Mouse (Mus musculus) CH12.LX (cell line): ENCODE results near the gene Map3k20.

Experiments
- CHD2 ChIP-seq: IDR thresholded peaks from 2 replicates; pipeline ENCODE4 v1.6.1; 2011; ENCODE audit warnings: low read length, improper control_type of control experiment
- CTCF ChIP-seq, 2 experiments: IDR thresholded peaks in 1 of 2; conservative IDR thresholded peaks in 1 of 2; 2 replicates each; pipeline ENCODE4 v1.5.1; 2011 to 2012; ENCODE audit warnings: low read depth in 2 of 2, low read length in 2 of 2, improper control_type of control experiment in 1 of 2, inconsistent platforms in 1 of 2, mild to moderate bottlenecking in 1 of 2, moderate library complexity in 1 of 2
- EP300 ChIP-seq: IDR thresholded peaks from 2 replicates; pipeline ENCODE4 v1.6.1; 2011; ENCODE audit warnings: low read length, improper control_type of control experiment
- HCFC1 ChIP-seq: IDR thresholded peaks from 2 replicates; pipeline ENCODE4 v1.6.1; 2012; ENCODE audit warnings: low read depth, mild to moderate bottlenecking, inconsistent platforms, low read length, improper control_type of control experiment
- JUND ChIP-seq: conservative IDR thresholded peaks from 2 replicates; pipeline ENCODE4 v1.6.1; 2011; ENCODE audit warnings: low read depth, low read length, improper control_type of control experiment
- MAX ChIP-seq: IDR thresholded peaks from 2 replicates; pipeline ENCODE4 v1.6.1; 2011; ENCODE audit warnings: low read length, improper control_type of control experiment
- POLR2A ChIP-seq: IDR thresholded peaks from 2 replicates; pipeline ENCODE4 v1.6.1; 2011; ENCODE audit warnings: low read depth, mild to moderate bottlenecking, improper control_type of control experiment, low read length
- SMC3 ChIP-seq: IDR thresholded peaks from 2 replicates; pipeline ENCODE4 v1.6.1; 2011; ENCODE audit warnings: low read depth, low read length, improper control_type of control experiment
- TCF12 ChIP-seq: IDR thresholded peaks from 2 replicates; pipeline ENCODE4 v1.6.1; 2014; ENCODE audit warnings: low read depth, mild to moderate bottlenecking, inconsistent platforms, low read length, improper control_type of control experiment
- USF1 ChIP-seq: IDR thresholded peaks from 2 replicates; pipeline ENCODE4 v1.6.1; 2014; ENCODE audit warnings: low read depth, mild to moderate bottlenecking, inconsistent platforms, low read length, improper control_type of control experiment

GRCm38 (mm10) chr2:72426776-72427175 is 141.3 kb downstream of the Map3k20 start:
- no peak for TF ChIP-seq HCFC1
- TF ChIP-seq SMC3, result no peak
- TF ChIP-seq MAX, result no peak
- TF ChIP-seq CTCF (conservative IDR thresholded peaks at IDR 0.05 in 1 of 2, IDR thresholded peaks at IDR 0.05 in 1 of 2; ENCODE audit: low read depth in 2 of 2, low read length in 2 of 2), result no peak
- no peak for TF ChIP-seq POLR2A
- no peak for TF ChIP-seq JUND
- TF ChIP-seq CHD2, result no peak
- no peak for TF ChIP-seq EP300
- no peak for TF ChIP-seq TCF12
- TF ChIP-seq USF1, result no peak
